Mouse (Mus musculus) lung, postnatal 25 days (tissue): ENCODE results near the gene Arhgap30.
A peak's percentile ranks its signal among the peaks of the same experiment; 100 is the strongest.

Experiments used
- DNase-seq: peaks from one replicate; pipeline ENCODE4 v3.0.0; 2022; ENCODE audit warnings: low spot score

The Arhgap30 gene

DNA sequence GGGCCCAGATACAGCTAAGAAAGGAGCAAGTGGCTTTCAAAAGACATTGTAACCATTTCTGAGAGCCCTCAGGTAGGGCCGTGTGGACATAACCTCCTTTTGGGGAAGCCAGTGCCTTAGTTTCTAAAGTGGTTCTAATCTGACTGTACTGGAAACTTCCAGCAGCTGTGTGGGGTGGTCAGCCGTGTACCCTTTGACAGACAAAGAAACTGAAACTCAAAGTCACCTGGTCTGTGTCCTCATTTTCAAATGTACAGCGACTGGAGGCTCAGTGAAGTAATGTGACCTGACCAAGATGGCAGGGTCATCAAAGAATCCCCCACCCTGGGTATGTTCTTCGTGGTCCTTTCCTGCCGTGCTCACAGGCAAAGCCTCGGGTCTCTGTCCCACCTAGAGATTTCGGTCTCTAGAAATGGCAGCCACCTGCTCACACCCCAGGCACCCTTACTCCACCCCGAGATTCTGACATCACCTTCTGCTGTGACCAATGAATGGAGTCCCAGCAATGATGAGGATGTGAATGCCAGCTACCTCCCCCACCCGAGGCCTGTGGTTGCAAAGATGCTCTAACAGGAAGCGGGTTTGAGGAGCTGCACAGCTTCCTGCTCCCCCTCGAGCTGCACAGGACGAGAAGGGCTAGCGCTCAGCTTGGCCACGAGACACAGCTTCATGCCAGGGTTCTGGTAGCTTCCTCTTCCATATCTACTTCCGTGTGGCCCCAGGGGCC lies at the start of gene Arhgap30:
Gene Arhgap30 (plus strand): TSS at position 579 of the 727 bp plus-strand sequence.
- DNase-seq, result peak; percentile 89

DNA sequence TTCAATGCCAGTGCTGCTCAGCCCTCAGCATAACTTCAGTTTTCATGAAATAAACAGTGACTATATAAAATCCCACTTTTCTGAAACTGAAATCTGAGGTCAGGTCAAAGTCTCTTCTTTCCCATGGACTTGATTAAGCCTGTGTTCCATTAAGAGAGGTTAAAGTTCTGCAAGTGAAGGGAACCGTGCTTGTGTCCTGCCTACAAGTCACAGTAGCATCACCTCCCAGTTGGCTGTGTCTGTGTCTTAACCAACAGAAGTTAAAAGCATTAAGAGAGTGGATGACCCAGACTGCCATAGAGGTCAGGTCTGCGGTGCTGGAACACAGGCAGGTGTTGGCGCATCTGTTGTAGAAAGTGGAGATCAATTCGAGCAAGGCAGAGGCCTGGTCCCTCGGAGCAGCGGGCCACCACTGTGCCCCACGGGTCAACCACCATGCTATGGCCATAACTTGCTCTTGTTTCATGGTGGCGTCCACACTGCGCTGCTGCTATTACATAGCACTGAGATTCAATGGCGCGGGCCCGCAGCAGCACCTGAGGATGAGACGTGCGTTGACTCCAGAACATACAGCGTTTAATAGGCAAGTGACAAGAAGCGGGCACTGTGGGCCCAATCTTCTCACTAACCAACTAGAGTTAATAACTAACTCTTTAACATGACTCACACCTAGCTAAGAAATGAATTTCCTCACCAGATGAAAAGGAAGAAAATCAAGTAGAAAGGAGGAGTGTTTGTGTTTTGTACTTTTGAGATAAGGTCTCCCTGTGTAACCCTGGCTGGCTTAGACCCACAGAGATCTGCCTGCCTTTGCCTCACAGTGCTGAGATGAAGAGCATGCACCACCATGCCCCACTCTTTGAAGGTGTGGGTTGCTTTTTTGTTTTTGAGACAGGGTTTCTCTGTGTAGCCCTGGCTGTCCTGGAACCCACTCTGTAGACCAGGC lies 46.2 kb upstream of the Arhgap30 start:
- DNase-seq, result peak; percentile 16

DNA sequence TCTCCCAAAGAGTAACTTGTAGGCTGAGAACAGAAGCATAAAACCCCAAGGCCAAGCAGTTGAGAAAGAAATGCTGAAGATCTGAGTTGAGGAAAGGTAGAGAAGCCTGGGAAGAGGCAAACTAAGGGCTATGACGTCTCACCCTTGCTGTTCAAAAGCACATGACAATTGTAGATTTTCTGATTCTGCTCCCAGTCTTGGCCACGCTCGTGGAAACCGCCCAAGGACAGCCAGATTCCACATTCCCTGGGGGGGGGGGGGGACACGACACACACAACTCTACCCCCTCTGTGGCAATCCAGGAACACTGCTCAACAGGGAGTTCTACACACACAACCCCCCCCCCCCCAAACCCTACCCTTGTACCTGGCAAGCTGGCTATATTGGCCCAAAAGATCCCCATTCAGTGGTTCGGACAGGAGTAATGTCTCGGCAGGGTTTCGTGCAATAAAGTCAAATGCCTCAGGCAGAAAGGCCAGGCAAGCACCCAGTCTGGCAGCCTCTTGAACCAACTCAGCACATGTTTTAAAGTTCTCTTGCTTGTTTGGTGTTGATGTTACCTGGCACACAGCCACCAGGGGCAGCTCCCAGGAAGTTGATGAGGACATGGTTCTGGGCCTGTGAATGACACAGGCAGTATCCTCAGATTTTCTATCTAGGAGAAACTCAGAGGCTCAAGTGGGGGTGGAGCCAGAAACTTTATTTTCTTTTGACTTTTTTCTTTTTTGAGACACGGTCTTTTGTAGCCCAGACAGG lies 44.7 kb upstream of the Arhgap30 start:
- DNase-seq, result peak; percentile 65

DNA sequence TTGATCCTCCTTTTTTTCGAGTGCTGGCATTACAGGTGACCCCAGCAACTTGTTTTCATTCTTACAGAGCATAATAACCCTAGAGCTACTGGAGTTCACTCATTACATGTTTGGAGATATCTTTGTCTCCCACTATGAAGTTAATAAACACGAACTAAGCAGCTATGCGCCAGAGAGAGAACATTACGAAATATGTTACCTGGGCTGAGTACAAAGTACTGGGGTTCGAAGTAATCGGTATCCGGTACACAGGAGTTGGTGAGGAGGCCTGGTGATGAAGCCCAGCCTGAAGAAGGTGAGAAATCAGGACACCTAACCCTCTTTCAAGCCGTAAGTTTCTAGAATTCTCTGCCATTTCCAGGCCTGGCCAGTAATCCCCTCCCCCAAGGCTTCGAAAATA lies 44.0 kb upstream of the Arhgap30 start:
- no peak for DNase-seq

DNA sequence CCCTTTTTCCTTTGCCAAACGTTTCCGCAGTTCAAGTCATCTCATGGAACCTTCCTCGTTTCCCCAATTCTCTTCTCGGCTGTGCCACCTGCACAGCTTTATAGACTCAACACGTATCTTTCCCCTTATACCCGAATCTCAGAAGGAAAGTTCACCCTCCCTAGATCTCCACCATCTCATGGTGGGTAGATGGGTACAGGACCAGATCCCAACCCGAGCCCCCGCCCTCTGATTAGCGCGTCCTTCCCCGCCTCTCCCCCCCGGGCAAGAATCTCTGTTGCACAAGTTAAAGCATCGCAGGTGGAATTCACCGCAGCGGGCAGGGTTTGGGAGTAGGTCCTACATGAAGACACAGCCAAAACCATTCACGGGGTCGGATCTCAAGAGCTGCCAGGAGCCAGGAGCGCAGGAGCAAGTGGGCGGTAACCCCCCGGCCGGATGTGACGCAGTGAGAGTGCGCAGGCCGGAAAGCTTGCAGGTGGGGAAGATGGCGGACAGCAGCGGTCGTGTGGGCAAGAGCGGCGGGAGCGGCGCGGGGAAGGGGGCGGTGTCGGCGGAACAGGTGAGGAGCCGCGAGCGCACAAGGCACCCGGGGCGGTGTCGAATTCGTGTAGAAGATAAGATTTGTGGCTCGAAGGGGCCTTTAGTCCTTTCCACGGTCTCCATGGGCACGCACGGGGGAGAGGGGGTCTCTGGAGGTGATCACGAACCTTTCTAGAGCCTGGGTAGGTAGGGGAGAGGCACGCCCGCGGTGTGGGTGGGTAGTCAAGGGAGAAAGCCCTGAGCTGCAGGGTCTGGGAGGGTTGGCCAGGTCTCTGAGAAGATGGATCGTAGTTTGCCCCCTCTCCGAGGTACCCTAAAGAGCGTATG lies 43.3 kb upstream of the Arhgap30 start, which contains the start of the genes Nit1 and Pfdn2:
Gene Nit1 (minus strand): TSS at position 422 of the 870 bp plus-strand sequence.
Gene Pfdn2 (plus strand): TSS at position 446 of the 870 bp plus-strand sequence.
- peak; percentile 94 for DNase-seq

DNA sequence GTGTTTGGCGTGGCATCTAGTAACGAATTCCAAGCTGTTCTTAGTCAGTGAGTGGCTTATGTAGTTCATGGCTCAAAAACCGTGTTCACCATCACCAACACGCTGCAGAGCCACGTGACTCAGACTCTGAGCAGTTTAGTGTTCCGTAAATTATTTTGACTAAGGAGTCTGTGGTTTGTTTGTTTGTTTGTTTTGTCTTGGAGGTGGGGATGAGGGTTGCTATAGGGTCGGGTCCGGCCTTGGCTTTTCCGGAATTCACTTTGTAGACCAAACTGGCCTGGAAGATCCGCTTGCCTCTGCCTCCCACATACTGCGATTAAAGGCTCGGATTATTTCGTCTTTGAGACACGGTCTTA lies 42.7 kb upstream of the Arhgap30 start:
- DNase-seq, result no peak

DNA sequence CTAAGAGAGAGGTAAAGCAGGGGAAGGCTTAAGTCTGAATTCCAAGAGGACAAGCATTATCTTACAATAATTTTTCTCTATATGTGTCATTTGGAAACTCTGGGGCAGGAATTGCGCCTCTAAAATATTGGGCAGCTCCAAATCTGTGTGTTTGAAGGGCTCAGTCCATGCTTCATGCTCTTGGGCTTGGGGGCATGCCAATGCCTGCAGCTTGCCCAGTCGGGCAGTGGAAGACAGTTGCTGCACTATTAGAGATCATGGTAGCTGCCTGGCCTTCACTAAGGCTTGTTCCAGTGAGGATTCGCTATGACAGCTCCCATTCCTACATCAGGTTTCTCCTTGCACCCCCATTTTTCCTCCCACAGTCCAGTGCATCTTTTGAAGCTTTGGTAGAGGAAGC lies 40.1 kb upstream of the Arhgap30 start:
- DNase-seq, result no peak

DNA sequence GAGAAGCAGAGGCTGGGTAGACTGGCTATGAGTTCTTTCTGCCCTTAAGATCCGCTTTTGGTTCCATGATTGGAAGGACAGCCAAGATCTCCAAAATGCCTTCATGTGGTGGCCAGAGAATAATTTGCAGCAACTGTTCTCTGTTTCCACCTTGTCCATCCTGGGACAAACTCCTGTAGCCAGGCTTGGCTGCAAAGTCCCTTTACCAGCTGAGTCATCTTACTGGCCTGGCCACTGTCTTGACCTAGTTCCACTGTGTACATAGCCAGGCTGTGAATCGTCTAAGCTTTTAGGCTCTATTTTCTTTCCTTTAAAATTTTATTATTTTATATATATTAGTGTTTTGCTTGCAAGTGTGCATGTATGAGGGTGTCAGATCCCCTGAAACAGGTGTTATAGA lies 39.5 kb upstream of the Arhgap30 start:
- no peak for DNase-seq

DNA sequence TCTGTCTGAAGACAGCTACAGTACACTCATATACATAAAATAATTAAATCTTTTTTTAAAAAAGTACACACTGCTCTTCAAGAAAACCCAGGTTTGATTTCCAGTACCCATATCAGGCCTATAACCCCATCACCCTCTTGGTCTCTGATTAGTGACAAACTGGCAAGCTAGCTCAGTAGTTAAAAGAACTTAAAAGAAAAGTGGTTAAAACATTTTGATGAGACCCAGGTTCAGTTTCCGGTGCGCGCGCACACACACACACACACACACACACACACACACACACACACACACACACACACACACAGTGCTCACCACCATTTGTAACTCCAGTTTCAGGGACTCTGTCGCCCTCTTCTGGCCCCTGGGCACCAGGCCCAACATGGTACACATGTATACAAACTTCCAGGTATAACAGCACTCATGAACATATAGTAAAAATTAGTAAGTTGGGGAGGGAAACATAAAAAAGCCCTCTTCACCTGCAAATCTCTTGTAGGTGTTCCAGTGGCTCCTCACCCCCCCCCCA lies 32.9 kb upstream of the Arhgap30 start:
- no peak for DNase-seq

DNA sequence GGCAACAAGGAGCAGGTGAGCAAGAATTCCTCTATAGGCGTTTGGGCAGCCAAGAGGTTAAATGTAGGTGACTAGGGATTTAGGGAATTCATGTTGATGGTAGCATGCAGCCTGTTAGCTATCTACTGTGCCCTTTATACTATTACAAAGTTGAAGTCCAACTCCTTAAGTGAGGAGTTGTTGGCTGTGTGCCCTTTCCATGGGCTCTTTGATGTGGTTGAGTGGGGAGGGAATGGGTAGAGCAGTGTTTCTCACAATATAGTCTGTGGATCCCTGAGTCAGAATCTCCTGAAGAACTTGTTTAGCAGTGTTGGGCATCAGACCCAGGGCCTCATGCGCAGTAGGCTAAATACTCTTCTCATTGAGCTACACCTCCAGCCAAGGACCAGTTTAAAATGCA lies 31.9 kb upstream of the Arhgap30 start:
- no peak for DNase-seq

DNA sequence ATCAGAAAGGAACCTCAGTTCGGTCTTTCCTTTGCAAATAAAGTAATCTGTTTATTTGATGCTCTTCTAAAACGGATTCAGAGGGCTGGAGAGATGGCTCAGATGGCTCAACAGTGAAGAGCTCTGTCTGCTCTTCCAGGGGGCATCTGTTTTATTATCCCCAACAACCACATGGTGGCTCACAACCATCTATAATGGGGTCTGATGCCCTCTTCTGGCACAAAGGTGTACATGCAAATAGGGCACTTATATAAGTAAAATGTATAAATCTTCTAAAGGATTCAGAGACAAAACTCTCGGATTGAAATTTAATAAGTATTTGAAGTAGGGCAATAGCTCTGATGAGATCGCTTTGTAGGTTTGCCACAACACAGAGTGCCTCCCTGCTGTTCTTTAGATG lies 30.3 kb upstream of the Arhgap30 start:
- no peak for DNase-seq

DNA sequence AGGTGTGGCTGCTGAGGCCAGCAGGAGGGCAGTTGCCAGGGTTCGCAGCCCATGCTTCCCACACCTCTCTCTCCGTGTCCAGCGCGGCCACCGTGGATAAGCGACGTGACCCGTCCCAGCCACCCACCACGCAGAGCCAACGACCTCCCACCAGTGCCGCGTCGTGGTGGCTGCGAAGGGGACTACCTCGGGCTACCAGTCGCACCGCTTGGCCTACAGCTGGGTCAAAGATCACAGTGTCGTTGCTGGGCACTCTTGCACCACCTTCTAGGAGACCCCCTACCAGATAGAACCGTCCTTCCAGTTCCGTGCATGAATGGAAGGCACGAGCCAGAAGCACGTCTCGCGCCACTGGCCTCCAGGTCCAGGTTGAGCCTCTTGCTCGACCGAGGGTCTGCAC lies 28.5 kb upstream of the Arhgap30 start:
- DNase-seq, result no peak

DNA sequence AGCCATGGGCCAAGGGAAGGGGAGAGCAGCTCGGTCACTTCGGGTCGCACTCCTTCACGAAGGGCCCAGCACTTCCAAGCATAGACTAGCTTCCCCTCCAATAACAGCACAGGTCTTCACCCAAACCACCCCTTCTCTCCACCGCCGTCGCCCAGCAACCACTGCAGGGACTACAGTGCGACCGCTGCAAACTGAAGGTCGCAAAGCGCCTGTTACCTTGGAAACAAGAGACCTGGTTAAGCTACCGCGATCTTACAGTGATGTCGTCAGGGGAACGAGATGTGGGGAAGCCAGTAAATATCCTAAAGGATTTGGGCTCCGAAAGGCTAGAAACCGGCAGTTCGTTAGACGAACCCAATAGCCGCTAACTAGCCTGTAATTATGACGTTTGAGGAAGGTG lies 28.1 kb upstream of the Arhgap30 start, which contains the start of gene Klhdc9:
Gene Klhdc9 (minus strand): TSS at position 143 of the 400 bp plus-strand sequence.
- peak; percentile 85 for DNase-seq

DNA sequence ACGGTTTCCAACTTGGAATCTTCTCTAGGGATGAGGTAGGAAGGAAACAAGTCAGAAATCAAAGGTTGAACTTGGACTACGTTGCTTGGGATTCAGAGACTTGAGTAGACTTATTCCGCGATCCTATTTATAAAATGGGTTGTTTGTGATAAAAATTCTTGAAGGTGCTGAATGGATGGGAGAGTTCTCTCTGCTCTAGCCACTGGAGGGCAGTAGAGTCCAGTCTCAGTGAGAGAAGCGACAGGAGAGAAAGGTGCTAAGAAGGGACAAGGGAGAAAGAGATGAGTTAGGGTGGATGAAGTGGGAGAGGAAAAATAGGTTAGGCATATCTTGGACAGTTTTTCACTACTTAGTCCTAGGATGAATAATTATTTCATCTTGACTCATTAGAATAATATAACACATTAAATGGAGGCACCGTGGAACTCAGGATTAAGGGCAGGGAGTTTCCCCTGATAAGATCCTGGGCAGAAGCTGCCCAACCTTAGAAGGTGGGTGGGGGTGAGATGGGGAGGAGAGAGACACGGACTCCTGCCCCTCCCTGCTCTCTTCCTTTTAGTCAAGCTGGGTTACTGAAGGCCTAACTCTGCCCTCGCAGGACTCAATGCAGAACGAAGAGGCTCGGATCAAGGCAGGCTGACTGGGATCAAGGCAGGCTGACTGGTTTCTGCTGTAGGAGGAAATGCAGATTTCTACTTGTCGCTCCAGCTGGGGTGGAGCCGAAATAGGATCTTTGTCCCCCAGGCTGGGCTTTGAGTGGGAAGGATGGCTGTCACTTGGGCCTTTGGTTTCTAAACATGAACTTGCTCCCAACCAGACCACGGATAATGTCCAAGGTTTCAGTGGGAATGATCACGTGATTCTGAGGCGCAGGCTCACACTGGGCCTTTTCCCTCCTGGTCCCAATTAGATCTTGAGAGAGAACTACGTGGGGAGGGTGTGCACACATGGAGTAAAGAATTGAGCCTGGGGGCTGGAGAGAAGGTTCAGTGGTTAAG lies 27.3 kb upstream of the Arhgap30 start:
- peak; percentile 83 for DNase-seq

DNA sequence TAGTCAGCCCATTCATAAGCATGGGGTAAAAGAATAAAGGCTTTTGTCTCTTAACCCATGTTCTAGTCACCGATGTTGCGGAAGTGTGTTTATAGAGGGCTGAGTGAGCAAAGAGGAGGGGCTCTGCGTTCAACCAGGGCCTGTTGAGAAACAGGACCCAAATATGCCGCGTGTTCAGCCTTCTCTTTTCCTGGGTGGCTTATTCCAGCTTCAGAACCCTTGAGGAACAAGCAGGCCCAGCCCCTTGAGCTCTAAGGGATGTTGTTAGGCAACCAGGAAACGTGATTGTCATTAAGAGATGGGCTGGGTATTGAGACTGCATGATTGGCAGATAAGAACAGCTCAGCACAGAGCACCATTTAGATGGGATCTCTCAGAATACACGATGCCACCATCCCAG lies 22.8 kb upstream of the Arhgap30 start:
- peak; percentile 37 for DNase-seq

DNA sequence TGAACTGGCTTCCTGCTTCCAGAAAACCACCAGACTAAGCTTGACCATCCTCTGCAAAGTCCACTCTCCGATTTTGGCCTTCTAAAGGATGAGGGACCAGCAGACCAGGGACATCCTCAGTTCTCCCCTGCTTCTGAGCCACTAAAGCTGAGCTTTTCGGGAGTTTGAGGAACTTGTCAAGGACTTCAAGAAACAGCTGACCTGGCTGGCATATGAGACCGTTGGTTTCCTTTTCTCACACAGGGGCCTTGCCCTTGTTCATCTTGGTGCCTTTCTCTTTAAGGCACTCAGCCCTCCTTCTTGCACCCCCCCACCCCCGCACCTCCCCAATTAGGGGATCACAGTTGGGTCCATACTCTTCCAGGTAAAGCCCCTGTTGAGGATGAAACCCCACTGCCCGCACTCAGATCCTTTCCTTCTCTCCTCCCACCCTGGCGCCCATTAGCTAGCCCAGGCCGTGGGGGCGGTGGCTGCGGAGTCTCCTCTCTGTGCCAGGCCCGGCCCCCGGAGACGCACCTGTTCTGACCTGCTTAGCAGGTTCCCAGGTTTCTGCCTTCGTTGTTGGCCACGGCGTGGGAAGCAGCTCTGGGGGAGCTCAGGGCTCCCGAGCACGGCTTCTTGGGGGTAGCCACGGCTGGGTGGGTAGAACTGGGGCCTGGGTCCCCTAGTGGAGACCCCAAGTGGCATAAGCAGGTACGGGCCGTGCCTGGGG lies 18.8 kb upstream of the Arhgap30 start, which contains the start of gene Nectin4:
Gene Nectin4 (plus strand): TSS at position 255 of the 712 bp plus-strand sequence.
- DNase-seq, result peak; percentile 71

DNA sequence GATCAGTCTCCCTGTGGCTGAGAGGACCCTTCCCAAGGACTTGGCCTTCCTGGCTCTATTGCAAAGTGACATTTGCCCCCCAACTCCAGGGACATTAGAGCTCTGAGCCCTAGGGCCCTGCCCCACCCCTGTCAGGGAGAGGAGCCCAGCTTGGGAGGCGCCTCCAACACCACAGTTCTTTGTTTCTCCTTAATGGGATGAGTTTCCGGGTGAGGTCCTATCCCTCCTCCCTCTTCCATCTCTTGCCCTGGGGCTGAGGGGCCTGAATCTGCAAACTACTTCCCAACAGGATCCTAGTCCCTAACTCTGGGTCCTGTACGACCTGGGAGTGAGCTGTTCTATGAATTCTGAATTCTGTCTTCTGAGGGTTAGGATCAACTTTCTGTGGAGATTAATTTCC lies 15.9 kb upstream of the Arhgap30 start:
- DNase-seq, result no peak

DNA sequence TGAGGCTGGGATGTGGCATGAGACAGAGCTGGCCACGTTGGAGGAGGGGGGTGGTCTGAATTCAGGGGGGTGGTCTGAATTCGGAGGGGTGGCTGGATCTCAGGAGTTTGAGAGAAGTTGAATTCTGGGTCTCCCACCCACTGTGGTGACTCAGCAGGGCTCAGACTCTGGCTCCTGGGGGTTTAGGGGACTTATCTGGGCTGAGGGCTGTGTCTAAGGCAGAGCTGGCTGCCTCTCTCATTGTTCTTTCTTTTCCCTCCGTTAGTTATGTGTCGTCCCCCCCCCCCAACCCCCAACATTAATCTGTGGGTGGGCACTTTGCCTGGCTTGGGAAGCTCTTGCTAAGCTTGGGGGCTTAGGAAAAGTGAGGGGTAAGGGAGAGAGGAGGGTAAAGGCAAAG lies 14.8 kb upstream of the Arhgap30 start:
- no peak for DNase-seq

DNA sequence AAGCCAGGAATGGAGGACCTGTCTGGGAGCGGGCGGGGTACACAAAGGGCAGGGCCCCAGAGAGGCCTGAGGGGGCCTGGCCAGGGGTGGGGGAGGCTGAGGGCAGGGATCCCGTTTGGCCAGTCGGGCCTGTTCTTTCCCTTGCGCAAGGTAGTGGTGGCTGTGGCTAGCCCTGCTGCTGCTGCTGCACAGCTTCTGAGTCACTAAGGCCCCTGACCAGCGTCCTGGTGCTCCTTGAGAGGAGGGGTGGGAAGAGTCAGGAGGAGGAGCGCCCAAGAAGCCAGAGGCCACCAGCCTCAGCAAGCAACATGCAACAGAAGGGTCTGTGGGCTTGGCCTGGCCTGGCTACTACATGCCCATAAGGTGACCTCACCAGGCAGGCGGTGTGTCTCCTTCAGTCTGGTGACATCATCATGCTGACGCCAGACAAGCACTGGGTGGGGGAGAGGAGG lies 13.1 kb upstream of the Arhgap30 start:
- DNase-seq, result peak; percentile 81
